Mouse (Mus musculus): ENCODE data around the gene Slc6a19.
"Not testable (repeated sequence)": the region's sequence is repeated elsewhere in the genome, so short reads cannot be mapped to it uniquely, and the experiment has no call there.

Gene Slc6a19

DNA sequence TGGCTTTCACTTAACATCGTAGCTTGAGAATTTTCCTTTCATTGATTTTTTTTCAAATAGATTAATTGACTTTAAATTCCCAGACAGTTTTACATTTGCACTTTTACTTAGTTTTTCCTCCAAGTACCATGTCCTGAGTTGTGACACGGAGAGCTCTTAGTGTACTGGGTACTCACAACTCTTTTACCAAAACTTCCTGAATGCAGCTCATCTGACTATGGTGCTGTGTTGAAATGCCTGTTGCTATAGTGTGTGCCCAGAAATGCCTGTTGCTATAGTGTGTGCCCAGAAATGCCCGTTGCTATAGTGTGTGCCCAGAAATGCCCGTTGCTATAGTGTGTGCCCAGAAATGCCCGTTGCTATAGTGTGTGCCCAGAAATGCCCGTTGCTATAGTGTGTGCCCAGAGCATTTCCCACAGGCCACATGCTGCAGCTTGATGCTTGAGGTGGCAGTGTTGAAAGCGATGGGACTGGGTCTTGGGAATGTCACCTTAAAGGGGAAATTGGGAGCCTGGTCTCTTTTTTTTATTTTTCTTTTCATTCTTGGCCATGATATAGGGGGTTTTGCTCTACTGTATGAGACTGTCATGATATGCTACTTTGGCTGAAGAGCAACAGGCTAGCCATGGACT is at the start of gene Slc6a19:
Gene Slc6a19, minus strand, starts transcription at position 172 of the 632 bp plus-strand sequence.
- DNase-seq (ENCODE audit: low read depth, low spot score) = no peak

GRCm38 (mm10) chr13:73751284-73751683 is 46.6 kb upstream of the Slc6a19 start:
- DNase-seq (ENCODE audit: low read depth, low spot score) = no peak

DNA sequence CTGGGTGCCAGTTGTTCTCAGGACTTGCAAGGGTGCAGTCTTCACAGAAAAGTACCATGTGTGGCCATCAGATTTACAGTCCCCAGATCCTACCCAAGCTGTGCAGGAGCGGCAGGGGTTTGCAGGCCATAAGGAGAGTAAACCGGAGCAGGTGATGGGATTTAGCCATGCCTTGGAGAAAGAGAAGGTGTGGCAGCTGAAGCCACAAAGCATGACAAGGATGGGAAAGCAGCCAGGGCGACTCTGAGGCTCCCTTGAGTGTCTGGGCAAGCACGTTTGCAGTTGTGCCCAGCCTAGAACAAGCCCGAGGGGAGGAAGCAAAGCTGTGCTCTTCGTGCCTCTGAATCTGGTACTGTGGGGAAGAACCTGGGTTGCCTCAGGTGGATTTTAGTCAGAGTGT is 45.8 kb upstream of the Slc6a19 start:
- DNase-seq (ENCODE audit: low read depth, low spot score) = no peak

DNA sequence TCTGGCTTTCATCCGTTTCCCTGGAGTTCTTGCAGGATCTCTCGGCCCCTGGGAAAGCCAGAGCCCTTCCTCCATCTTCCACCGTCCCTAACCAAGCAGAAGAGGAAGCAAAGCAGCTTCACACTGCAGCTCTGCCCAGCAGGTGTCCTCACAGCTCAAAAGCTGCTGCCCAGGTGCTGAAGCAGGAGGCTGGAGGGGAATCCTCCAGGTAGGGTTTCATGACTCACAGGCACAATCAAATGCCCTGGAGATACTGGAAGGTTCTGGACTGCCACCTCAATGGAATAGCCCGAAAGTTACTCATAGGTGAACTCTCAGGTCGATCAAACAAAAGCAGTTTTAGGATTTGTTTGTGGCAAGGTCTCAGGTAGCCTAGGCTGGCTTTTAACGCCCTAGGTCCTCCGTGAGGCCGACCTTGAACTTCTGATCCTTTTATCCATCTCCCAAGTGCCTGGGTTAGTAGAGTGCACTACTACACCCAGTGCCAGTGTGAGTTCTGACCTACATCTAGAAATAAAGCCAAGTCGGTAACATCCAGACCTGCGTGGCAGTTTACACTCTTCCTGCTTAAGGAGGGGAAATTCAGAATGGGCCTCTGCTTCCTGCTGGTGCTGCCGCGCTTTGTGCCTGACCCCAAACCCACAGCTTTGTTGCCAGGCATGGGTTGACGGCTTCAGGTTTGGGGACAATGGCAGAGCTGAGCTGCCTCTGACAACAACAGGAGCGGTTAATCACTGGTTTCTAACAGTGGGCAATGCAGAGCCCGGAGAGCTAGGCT is 44.2 kb upstream of the Slc6a19 start:
- DNase-seq (ENCODE audit: low read depth, low spot score) = no peak

DNA sequence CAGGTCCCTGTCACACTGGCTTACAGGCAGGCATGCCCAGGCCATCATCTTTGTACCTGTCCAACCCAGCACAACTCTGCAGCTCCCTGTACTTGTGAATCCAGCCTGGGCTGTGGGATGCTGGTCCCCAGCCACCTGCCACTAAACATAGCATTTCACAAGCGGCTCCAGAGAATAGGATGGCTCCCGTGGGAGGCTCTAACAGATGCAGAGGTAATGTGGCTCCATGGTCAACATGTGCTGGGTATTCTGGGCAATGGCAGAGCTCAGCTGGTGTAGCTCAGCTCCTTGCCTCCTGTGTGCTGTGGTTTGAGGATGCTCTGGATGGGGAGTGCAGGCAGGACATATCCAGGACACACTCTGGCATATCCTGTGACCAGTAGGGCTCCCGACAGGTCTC is 39.0 kb upstream of the Slc6a19 start:
- DNase-seq (ENCODE audit: low read depth, low spot score) = no peak

DNA sequence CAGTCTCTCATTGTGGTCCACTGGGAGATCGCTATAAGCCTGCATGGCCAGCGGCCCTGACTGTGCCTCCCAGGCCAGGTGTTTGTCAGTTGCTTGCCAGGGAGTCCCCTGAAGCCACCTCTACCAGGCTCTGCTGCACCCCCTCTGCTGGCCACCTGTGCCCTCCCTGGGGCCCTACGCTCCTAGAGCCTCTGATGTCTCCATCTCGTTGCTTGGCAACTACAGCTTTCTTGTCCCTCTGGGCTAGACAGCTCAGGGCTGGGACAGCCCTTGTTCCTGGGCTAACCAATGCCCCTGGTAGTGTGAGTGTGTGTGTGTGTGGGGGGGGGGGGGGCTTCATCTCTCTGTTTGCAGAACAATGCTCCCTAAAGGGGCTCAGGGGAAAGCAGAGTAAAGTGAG is 38.3 kb upstream of the Slc6a19 start:
- DNase-seq (ENCODE audit: low read depth, low spot score) = no peak

GRCm38 (mm10) chr13:73740399-73740944 is 35.8 kb upstream of the Slc6a19 start:
- not testable (repeated sequence) for DNase-seq (ENCODE audit: low read depth, low spot score)

GRCm38 (mm10) chr13:73736943-73737342 is 32.3 kb upstream of the Slc6a19 start:
- DNase-seq (ENCODE audit: low read depth, low spot score) = peak; percentile 9

GRCm38 (mm10) chr13:73735928-73736327 is 31.3 kb upstream of the Slc6a19 start:
- DNase-seq (ENCODE audit: low read depth, low spot score) = no peak

DNA sequence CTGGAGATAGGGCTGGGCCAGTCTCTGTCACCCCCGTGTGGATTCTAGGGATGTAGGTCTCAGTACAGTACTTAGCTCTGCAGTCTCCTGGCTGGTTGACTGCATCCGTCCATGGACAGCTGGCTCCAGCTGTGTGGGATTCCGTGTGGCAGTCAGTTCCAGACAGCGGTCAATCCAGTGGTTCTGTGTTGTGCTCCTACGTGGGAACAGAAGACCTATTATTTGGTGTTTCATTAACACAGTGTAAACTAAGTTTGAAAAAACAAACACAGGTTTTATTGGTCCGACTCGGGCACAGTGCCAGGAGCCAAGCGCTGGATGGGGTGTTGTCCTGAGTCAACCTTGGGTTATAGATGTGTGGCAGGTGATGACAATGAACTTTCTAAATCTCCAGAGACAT is 30.6 kb upstream of the Slc6a19 start:
- DNase-seq (ENCODE audit: low read depth, low spot score) = no peak

DNA sequence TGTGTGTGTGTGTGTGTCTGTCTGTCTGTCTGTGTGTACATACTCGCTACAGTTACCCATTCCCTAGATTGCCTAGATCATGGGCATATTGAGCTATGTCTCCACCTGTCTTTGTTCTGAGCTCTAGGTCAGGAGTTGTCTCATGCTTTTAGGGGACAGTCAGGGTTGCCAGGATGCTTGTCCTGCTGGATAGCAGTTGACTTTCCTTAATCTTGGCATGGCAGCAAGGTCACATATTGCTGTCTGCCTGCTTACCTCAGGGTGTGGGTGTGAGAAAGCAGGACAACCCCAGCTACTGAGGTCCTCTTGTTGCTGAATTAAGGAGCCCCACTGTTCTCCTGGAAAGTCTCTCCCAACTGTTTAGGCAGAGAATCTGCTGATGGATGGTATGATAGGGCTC is 29.7 kb upstream of the Slc6a19 start:
- DNase-seq (ENCODE audit: low read depth, low spot score) = no peak

GRCm38 (mm10) chr13:73732742-73733700 is 28.4 kb upstream of the Slc6a19 start, which contains the start of gene Slc12a7:
TSS of gene Slc12a7 (plus strand) at chr13:73733094.
- no peak for DNase-seq (ENCODE audit: low read depth, low spot score)

- no peak for DNase-seq (ENCODE audit: low read depth, low spot score)
Observed at GRCm38 (mm10) chr13:73732235-73732634, 27.6 kb upstream of the Slc6a19 start.

GRCm38 (mm10) chr13:73730913-73731312 is 26.2 kb upstream of the Slc6a19 start:
- DNase-seq (ENCODE audit: low read depth, low spot score) = no peak

DNA sequence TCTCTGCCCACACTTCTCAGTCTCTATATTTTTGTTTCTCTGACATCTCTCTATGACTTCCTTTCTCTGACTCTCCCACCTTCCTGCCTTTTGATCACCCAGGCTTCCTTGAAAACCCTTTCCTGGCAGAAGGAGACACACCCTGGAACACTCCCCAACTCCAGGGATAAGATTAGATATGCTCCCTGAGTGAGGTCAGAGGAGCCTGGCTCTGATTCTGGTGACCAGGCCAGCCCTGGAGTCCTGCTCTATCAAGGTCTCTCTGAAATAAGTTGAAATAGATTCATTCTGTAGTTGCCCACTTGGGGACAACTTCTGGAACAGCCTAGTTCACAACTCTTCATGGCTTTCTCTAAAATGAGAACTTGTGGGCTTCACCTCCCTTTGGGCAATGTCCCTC is 24.0 kb upstream of the Slc6a19 start:
- no peak for DNase-seq (ENCODE audit: low read depth, low spot score)

DNA sequence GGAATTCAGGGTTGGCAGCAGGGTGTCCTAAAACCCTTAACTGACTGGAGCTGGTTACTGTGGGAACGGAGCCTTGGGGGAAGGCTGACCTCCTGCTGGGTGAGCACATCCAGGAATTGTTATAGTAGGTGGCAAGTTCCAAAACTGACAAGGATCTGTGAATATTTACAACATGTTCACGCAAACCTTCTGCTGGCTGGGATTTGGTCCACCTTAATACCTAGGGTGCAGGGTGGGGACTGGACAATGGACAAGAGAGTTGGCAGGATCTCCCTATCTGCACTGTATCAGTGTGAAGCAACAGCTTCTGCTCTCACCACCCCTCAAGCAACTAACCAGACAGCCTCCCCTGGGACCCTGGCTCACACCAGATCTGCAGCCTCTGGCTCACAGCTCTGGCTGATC is 23.0 kb upstream of the Slc6a19 start:
- DNase-seq (ENCODE audit: low read depth, low spot score) = no peak

DNA sequence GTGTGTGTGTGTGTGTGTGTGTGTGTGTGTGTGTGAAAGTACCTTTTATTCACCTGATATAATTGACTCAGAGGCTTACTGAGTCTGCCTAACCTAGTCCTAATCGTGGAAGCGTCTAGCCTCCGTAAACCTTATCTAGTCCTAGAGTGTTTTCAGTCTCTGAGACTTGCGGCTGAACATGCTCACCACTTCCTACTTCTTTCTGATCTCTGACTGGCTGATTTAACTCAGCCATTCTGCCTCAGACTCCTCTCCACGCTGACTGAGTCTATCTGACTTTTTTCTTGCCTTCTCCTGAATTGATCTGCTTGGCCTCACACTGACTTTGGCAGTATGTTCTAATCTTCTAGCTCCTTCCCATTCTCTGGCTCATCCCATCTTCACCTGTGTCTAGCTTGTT is 20.6 kb upstream of the Slc6a19 start:
- DNase-seq (ENCODE audit: low read depth, low spot score) = no peak

DNA sequence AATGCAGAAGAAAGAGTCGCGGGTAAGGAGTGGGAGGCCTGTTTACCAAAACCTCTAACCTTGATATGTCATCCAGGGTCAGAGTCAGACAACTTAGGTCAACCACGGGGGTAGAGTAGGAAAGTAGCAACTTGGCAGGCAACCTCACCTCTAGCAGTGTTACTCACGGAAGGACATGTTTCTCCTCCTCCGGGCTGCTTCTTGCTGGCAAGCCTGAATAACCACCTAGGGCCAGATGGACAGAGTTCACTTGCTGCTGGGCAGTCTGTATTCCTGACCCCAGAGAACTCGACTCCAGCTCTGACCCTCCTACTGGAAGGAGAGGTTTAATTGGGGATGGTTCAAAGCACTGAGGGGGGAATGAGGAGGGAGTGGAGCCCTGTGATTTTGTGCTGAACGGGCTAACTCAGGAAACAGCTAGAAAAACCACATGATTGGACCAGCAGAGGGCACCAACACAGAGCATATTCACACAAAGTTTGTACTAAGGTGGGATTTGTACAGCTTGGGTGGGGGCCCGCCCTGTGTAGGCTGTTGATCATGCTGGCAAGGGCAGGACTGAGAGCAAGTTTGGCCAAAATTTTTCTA is 18.5 kb upstream of the Slc6a19 start:
- DNase-seq (ENCODE audit: low read depth, low spot score) = peak; percentile 55

- DNase-seq (ENCODE audit: low read depth, low spot score) = no peak
Observed at GRCm38 (mm10) chr13:73720241-73720640, 15.6 kb upstream of the Slc6a19 start.

GRCm38 (mm10) chr13:73718225-73718624 is 13.6 kb upstream of the Slc6a19 start:
- DNase-seq (ENCODE audit: low read depth, low spot score) = peak; percentile 90

DNA sequence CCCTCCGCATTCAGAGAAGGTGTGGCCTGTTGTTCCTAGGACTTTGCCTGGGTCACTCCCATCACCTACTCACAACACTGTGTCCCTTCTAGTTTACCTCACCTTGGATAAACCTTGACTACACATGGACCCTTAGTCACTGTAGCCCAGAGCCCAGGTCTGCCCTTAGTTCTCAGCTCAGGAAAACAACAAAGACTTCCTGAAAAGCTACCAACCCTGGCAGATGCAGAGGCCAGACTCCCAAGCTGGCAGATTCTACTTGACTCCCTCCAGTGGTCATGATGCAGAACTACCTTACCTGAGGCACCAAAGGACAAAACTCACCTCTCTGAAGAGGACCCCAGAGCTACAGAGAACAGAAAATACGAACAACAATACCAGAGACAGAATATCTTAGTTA is 9.4 kb upstream of the Slc6a19 start:
- peak; percentile 57 for DNase-seq (ENCODE audit: low read depth, low spot score)
